Mouse (Mus musculus) retina, adult 2 months (tissue): ENCODE results near the gene Myh14.
"Not testable (repeated sequence)": the region's sequence is repeated elsewhere in the genome, so short reads cannot be mapped to it uniquely, and the experiment has no call there.

Experiments used
- DNase-seq: peaks from one replicate; pipeline ENCODE4 v3.0.0-alpha.2; 2012; ENCODE audit warnings: low read depth, low spot score

The Myh14 gene

DNA sequence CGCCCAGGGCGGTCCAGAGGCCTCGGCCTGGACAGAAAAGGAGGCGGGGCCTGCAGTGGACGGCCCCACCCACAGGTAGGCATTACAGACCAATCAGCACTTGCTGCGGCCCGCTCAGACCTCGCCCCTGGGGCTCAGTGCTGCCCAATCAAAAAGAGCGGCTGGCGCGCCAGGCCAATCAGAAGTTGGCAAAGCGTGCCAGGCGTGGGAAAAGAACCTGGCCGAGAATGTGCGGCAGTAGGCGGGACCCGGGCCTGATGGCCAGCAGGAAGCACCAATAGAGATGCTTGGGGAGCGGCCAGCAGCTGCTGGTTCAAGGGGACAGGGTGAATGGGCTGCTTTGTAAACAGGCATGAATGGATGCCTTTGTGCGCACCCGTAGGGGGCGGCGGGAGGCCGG lies at the start of gene Myh14:
Gene Myh14, minus strand, starts transcription at position 41 of the 400 bp plus-strand sequence.
- peak; percentile 62 for DNase-seq

GRCm38 (mm10) chr7:44709881-44710280 lies 39.2 kb upstream of the Myh14 start:
- DNase-seq = no peak

GRCm38 (mm10) chr7:44708574-44708973 lies 37.9 kb upstream of the Myh14 start, which contains the start of gene Izumo2:
TSS of gene Izumo2 (plus strand) at chr7:44708742.
- DNase-seq = no peak

- DNase-seq = not testable (repeated sequence)
These were observed 37.5 kb upstream of the Myh14 start for GRCm38 (mm10) chr7:44708093-44708492.

GRCm38 (mm10) chr7:44707169-44707675 lies 36.6 kb upstream of the Myh14 start:
- no peak for DNase-seq

GRCm38 (mm10) chr7:44706322-44706721 lies 35.7 kb upstream of the Myh14 start:
- no peak for DNase-seq

GRCm38 (mm10) chr7:44705086-44705485 lies 34.4 kb upstream of the Myh14 start:
- DNase-seq = no peak

DNA sequence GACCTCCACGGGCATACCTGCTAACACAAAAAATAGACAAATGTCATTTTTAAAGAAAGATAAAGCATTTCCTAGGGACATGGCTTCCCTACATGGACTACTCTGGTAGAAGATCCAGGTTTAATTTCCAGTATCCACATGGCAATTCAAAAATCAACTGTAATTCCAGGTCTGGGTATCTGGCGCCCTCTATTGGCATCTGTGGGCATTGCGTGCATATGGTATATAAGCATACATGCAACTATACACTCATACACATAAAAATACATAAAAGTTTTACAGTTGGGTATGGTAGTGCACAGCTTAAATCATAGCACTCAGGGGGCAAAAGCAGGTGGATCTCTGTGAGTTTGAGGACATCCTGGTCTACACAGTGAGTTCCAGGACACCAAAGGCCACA lies 33.7 kb upstream of the Myh14 start:
- no peak for DNase-seq

DNA sequence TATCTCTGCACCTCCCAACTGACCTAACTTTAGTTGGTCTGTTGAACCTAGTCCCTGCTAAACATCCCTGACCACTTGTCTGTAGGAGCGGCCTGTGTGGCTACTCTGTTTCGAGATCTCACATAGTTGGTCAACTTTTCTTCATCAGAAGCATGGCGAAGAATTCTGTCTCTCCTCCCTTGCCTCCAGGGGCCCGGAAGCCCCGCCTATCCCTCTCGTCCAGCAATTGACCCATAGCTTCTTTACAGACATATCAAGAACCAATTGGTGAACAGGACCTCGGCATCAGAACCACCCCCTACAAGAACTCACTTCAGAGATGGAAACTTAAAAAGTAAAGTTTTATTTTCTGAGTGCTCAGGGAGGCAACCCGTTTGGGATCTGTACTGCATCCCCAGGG lies 32.3 kb upstream of the Myh14 start:
- DNase-seq = no peak

DNA sequence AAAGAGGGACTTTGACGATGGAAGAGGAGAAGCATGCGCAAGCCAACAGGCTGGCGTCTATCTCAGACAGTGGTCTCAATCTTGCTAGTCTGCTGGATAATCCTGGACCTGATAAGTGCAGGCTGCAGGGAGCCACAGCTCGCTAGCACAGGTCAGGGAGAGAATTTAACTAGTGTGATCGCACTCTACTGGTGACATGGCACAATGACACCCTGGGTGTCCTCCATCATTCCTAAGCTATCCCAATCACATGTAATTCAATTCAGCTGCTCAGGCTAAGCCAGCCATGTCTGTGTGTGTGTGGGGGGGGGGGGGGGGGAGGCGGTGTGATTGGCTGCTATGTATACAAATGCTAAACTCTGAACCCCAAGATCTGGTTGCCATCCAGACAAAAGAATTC lies 31.3 kb upstream of the Myh14 start:
- DNase-seq = peak; percentile 53

DNA sequence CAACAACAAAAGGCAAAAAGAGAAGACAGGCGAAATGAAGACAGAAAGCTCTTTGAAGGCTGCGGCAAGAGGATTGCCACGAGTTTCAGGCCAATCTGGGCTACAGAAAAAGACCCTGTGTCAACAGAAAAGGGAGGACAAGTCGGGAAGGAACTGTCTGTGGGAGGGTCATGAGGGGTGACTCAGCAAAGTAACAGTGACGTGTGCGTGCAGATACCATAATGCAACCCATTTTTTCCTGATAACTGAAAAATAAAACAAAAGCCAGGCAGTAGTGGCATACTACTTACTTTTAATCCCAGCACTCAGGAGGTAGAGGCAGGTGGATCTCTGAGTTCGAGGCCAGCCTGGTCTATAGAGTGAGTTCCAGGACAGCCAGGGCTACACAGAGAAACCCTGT lies 27.3 kb upstream of the Myh14 start:
- no peak for DNase-seq

DNA sequence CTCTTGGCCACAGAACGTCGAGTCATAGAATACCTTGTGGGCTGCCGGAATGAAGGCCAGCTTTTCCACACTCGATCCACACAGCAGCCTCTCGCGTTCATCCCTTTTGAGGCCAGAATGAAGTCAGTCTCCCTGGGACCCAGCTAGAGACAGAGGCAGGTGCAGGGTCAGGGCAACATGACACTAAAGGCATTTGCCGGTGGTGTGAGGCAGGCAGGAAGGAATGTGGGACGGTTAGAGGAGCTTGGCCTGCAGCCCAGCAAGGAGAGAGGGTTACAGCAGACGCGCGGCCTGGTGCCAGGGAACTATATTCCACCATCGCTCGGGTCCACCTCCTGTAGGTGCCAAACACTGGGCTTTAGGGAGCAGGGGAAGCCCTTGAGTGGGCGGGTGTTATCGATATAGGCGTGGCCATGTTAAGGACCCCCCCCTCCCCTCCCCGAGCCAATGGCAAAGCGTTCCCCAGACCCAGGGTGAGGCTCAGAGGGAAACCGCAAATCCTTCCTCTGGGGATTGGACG lies 26.6 kb upstream of the Myh14 start:
- DNase-seq = no peak

DNA sequence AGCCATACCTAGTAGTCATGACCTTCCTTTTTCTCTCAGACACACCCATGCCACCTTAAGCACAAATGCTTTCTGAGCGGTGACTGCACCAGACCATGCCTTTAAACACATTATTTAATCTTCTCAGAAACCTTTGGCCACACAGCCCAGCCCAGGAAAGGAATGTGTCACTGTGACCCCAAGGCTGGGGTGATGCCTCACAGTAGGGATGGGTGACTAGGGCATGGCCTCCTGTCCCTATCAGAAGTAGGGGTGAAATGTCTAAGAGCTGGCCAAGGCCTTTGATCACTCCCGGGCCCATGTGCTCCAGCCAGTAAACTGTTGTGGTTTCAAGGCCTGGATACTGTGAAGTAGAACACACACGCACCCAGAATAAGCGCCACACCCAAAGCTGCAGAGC lies 24.6 kb upstream of the Myh14 start:
- no peak for DNase-seq

DNA sequence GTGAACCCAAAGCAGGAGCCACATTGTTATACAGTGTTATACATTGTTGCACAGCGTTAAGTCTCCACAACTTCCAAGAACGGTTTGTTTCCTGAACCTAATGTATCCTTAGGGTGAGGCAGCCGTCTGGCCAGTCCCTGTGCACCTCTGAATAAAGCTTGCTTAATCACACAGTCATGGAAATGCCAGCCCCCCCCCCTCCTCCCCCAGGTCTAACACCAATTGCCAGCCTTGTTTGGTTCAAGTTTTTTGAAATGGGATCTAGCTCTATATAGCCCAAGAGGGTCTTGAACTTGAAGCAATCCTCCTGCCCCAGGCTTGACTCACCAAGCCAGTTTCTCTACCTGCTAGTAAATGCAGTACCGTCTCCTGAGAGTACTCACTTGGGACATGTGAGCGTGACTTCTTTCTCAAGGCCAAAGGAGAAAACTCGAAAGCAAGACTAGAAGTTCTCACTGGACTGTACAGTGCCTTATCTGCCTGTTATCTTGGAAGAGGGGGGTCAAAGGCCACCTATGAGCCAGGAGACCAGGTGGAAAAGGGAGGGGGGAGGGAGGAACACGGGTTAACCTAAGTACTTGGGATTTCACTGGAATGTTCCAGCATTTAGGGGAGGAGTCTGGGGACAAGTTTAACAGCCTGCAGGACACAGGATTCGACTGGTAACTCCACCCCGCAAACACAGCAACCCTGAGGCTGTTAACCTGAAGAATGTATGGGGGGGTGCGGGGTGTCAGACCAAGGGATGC lies 23.0 kb upstream of the Myh14 start:
- DNase-seq = no peak

GRCm38 (mm10) chr7:44689331-44689730 lies 18.7 kb upstream of the Myh14 start:
- no peak for DNase-seq

DNA sequence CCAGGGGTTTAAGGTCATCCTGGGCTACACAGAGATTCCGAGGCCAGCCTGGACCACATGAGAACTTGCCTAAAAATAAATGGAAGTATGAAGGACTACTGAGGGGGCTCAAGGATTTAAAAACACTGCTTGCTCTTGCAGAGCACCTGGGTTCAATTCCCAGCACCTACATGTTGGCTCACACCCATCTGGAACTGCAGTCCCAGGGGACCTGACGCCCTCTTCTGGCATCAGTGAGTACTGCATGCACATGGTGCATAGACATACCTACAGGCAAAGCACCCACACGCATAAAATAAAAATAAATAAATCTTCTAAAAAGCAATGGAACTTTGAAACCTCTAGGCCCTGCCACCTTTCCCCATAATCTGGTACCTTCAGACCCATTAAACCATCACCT lies 18.2 kb upstream of the Myh14 start:
- no peak for DNase-seq

GRCm38 (mm10) chr7:44685531-44686402 lies 15.1 kb upstream of the Myh14 start:
- DNase-seq = no peak

DNA sequence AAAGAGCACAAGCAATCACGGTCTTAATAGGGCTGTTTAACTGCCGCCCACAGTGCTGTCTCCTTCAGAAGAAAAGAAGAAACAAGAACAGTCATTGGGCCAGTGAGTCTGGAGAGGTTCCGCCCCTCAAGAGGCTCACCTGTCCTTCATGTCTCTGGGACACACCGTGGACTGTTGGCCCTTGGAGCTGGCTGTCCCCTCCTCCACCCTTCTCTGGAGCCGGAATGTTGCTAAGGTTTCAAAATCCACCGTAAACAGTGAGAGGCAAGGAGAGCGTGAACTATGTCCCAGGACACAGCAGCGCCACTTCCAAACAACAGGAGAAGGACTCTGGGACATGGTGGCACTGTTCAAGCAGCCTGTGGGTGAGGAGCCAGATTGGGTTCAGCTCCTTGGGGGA lies 13.0 kb upstream of the Myh14 start:
- DNase-seq = no peak

DNA sequence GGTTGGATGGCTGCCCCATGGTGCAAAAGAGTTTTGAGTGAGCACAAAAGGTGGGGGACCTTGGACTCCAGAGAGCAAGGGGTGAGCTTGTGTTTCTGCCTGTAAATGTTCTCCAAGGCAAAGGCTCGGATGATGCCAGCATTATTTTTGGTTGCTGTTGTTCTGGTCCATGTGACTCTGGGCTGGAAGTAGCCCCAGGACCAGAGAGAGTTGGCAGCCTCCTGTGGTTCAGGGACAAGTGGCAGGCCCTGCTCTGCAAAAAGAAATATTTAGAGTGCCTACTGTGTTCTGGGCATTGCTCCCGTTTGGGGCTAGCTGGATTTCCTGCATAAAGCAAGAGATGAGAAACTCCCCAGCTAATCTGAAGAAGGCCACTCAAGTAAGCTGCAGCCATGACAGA lies 6.0 kb upstream of the Myh14 start:
- no peak for DNase-seq

GRCm38 (mm10) chr7:44676126-44676525 lies 5.5 kb upstream of the Myh14 start:
- DNase-seq = no peak

DNA sequence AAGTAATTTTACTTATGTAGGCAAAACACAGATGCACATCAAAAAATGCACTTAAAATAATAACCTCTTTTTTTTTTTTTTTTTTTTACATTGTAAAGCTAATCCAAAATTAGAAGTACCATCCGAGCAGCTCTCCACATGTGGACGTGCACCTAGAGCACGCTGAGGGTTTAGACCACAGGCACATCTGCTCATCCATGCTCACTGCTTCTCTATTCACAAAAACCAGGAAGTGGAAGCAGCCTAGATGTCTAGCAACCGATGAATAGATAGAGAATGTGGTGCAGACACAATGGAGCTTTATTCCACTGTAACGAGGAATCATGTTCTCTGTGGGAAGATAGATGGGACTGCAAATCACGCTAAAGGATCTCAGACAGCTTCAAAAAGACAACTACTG lies 4.5 kb upstream of the Myh14 start:
- DNase-seq = no peak

DNA sequence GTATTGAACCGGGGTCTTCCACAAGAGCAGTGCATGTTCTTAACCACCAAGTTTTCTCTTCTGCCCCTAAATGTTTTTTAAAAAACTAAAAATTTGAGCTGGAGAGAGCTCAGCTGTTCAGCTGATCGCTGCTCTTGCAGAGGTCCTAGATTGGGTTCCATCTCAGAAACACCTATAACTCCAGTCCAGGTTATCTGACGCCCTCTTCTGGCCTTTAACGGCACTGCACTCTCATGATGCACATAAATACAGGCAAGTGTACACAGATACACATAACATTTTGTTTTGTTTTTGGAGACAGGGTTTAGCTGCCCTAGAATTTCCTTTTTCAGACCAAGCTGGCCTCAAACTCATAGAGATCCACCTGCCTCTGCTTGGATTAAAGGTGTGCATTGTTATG lies 3.9 kb upstream of the Myh14 start:
- no peak for DNase-seq
